Mouse (Mus musculus) kidney, embryonic 15.5 days (tissue): ENCODE results near the gene Arhgap29. TPM values are rescaled to one million over a fixed set of nuclear protein-coding genes. Genes with fewer than 3 reads are reported as not detected.

Experiments used
- ATAC-seq: fragments of 200-750 bp; cut with Nextera tagmentation; replicated peaks from 2 replicates; pipeline ENCODE4 v1.8.0; 2017; ENCODE audit warnings: moderate TSS enrichment; ENCODE audit not compliant: low FRiP score
- H3K27ac ChIP-seq: fragments of 300-500 bp; sonication (generic); 2 replicates; pipeline ENCODE4 v1.5.1; 2015; ENCODE audit warnings: mild to moderate bottlenecking, inconsistent platforms
- H3K27me3 ChIP-seq: fragments of 300-500 bp; sonication (generic); 2 replicates; pipeline ENCODE4 v1.6.1; 2015; ENCODE audit warnings: inconsistent platforms
- H3K36me3 ChIP-seq: fragments of 300-500 bp; sonication (generic); 2 replicates; pipeline ENCODE4 v1.6.1; 2015; ENCODE audit warnings: inconsistent platforms
- H3K4me1 ChIP-seq: fragments of 300-500 bp; sonication (generic); 2 replicates; pipeline ENCODE4 v1.6.1; 2015; ENCODE audit warnings: inconsistent platforms
- H3K4me2 ChIP-seq: fragments of 300-500 bp; sonication (generic); 2 replicates; pipeline ENCODE4 v1.6.1; 2015; ENCODE audit warnings: moderate library complexity, mild to moderate bottlenecking, inconsistent platforms
- H3K4me3 ChIP-seq: fragments of 300-500 bp; sonication (generic); replicated peaks from 2 replicates; pipeline ENCODE4 v1.5.1; 2015; ENCODE audit warnings: mild to moderate bottlenecking, inconsistent platforms
- H3K9ac ChIP-seq: fragments of 300-500 bp; sonication (generic); 2 replicates; pipeline ENCODE4 v1.6.1; 2015; ENCODE audit warnings: mild to moderate bottlenecking, inconsistent platforms
- H3K9me3 ChIP-seq: fragments of 300-500 bp; sonication (generic); replicated peaks from 2 replicates; pipeline ENCODE4 v1.6.1; 2016; ENCODE audit warnings: inconsistent platforms
- WGBS: fragments of 180-500 bp; shearing (Covaris S2); methylation state at CpG from one replicate; pipeline ENCODE4 v1.1.7; 2015; ENCODE audit warnings: mixed read lengths; 5-methylcytosine and 5-hydroxymethylcytosine counted together
- polyA plus RNA-seq: library from polyadenylated mRNA; unstranded; fragments of >200 nt; fragmentation: Nextera tagmentation; extraction: Ambion mirVana; gene quantifications from 2 replicates; pipeline ENCODE4 v1.2.1, GENCODE M21; 2015

The Arhgap29 gene
- polyA plus RNA-seq, 1 experiment from 2014 or later, result 43.3 TPM

DNA sequence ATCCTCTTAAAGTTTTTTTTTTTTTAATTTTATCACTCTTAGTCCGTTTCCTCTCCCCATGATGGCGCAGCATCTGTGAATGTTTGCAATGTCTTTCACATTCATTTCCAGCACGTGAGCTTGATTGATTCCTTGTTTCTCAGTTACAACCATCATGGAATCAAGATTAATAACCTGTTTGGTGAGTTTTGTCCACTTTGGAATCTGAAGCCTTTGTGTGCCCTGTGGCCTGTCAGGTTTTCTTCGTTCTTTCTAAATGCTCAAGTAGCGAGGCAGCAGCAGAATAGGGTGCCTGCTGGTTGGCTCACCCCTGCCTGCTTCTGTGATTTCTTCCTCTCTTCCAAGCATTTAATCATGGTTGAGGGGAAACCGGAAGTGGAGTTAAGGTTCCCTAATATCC is 2.2 kb upstream of the Arhgap29 start:
- no peaks in the 10 kb centered on the region for H3K27me3 ChIP-seq
- H3K27ac ChIP-seq, result no peak overlapping the region
- H3K4me1 ChIP-seq, result peaks cover 9% of the 10 kb centered on the region; the same call in 1 of the 2 replicates
- no peak for ATAC-seq
- no peak overlapping the region for H3K4me2 ChIP-seq
- H3K36me3 ChIP-seq, result no peaks in the 10 kb centered on the region
- no peak overlapping the region for H3K4me3 ChIP-seq
- 61% methylated on average over 6 of the region's 6 CpGs for WGBS
- no peak overlapping the region for H3K9ac ChIP-seq
- H3K9me3 ChIP-seq, result no peaks in the 10 kb centered on the region

DNA sequence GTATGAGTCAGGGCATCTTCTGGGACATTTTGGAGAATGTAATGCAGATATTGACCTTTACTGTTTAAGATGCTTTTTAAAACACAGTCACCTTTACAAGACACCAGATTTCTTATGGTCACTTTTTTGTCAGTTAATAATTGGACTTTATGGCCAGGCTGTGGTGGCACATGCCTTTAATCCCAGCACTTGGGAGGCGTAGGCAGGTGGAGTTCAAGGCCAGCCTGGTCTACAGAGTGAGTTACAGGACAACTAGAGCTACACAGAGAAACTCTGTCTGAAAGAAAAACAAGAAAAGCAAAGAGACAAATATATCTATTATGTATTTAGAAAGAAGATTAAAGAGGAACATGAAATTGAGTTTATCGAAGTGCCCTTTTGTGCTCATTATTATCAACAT is 1.2 kb upstream of the Arhgap29 start:
- Histone ChIP-seq H3K4me2 (no peak overlapping the region), H3K4me3 (no peak overlapping the region), H3K27ac (no peak overlapping the region), H3K4me1 (peaks cover 9% of the 10 kb centered on the region; the same call in 1 of the 2 replicates), H3K9ac (no peak overlapping the region), H3K27me3 (no peaks in the 10 kb centered on the region), H3K36me3 (no peaks in the 10 kb centered on the region), H3K9me3 (no peaks in the 10 kb centered on the region)
- WGBS, result 90% methylated on average over 2 of the region's 2 CpGs
- no peak for ATAC-seq

DNA sequence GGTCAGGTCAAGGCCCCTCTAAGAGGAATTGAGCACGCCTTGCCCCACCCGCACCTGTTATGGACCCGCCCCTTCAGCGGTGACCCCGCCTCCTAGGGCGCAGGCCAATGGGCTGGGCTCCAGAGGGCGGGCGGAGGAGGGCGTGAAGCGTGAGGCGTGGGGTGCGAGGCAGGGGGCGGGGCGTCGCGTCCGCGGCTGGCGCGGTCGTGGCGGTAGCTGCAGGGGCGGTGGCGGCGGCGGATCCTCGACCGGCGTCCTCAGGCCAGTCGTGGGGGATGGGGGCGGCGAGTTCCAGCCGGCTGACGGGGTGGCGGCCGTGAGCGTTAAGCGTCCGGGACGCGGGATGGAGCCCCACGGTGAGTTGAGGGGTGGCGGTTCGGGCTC is 700 bp downstream of the Arhgap29 start:
- Histone ChIP-seq H3K9me3 (no peaks in the 10 kb centered on the region), H3K9ac (peak overlapping the region; percentile 65), H3K27ac (peak overlapping the region; percentile 79), H3K27me3 (no peaks in the 10 kb centered on the region), H3K4me3 (peak overlapping the region; percentile 71), H3K4me2 (peak overlapping the region; percentile 86), H3K36me3 (no peaks in the 10 kb centered on the region), H3K4me1 (peaks cover 9% of the 10 kb centered on the region; the same call in 1 of the 2 replicates)
- ATAC-seq, result peak; percentile 97
- under 1% methylated on average over 42 of the region's 44 CpGs for WGBS

DNA sequence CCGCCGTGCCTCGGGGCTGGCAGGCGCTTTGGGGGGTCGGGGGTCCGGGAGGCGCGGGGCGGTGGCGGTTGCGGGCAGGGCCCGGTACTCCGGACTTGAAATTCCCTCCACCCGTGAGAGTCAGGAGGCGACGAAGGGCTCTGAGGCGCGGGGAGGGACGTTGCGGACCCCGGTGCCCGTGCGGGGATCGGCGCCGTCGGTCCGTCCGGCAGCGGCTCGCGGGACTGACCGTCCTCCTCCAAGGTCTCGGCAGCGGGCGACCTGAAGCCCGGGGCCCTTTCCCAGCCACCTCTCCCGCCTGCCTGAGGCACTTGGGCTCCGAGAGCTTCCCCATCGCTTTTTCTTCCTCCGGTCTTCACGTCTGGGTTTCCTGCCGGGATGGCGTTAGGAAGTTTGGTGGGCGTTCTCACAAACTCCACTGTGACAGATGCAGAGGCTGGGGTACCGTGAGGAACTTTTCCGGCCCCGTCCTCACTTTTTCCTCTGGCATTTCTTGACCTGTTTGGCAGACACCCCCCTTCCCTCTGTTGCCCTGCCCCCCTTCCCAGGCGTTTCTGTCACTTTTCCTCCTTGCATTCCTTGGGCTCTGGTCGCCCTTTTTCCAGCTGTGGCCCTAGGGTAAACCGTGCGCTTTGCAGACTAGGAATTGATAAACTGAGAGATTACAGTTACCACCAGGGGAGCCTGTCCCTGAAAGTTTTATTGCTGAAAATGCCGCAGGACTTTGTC is 1.3 kb downstream of the Arhgap29 start:
- Histone ChIP-seq H3K4me2 (peak overlapping the region; percentile 86), H3K27ac (peak overlapping the region; percentile 79), H3K4me1 (peaks cover 9% of the 10 kb centered on the region; the same call in 1 of the 2 replicates), H3K27me3 (no peaks in the 10 kb centered on the region), H3K4me3 (peak overlapping the region; percentile 71), H3K9ac (peak overlapping the region; percentile 65), H3K9me3 (no peaks in the 10 kb centered on the region), H3K36me3 (no peaks in the 10 kb centered on the region)
- ATAC-seq, result peak; percentile 52
- WGBS, result under 1% methylated on average over 53 of the region's 53 CpGs

DNA sequence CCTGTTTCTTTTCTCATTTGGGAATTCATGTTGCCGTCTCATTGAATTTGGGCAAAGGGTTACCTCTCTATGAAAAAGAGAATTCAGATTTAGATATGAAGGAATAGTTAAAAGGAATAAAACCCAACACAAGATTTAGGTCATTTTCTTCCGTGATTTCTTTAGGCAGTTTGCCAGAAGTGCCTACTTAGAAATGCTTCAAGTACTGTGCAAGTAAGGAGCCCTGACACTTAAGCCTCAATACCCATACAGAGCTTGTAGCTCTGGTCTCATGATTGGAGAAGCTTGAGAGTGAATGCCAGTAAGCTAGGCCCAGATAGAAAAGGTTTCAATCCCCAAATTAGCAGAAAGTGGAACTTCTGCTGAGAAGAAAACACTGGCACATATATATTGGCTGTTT is 2.1 kb downstream of the Arhgap29 start:
- Histone ChIP-seq H3K4me1 (peaks cover 9% of the 10 kb centered on the region; the same call in 1 of the 2 replicates), H3K27me3 (no peaks in the 10 kb centered on the region), H3K36me3 (no peaks in the 10 kb centered on the region), H3K9me3 (no peaks in the 10 kb centered on the region), H3K9ac (no peak overlapping the region), H3K27ac (no peak overlapping the region), H3K4me2 (peak overlapping the region; percentile 86), H3K4me3 (peak overlapping the region; percentile 71)
- 37% methylated on average over 2 of the region's 2 CpGs for WGBS
- no peak for ATAC-seq

DNA sequence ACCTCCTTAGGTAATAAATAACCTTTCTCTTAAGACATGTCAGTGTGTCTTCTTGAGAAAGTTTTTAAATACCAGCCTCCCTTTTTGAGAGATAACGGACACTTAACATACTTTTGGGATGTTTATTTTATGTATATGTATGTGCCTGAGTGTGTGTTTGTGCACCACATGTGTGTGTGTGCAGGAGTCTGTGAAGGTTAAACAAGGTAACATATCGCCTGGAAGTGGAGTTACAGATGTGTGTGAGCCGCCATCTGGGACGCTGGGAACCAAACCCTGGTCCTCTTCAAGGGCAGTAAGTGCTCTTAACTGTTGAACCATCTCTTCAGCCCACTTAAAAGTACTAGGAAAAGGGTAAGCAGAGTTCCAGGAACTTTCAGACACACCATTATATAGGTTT is 3.2 kb downstream of the Arhgap29 start:
- Histone ChIP-seq H3K27ac (no peak overlapping the region), H3K27me3 (no peaks in the 10 kb centered on the region), H3K36me3 (no peaks in the 10 kb centered on the region), H3K4me3 (no peak overlapping the region), H3K9me3 (no peaks in the 10 kb centered on the region), H3K4me2 (no peak overlapping the region), H3K9ac (no peak overlapping the region), H3K4me1 (peaks cover 9% of the 10 kb centered on the region; the same call in 1 of the 2 replicates)
- 96% methylated on average over 4 of the region's 4 CpGs for WGBS
- ATAC-seq, result no peak

DNA sequence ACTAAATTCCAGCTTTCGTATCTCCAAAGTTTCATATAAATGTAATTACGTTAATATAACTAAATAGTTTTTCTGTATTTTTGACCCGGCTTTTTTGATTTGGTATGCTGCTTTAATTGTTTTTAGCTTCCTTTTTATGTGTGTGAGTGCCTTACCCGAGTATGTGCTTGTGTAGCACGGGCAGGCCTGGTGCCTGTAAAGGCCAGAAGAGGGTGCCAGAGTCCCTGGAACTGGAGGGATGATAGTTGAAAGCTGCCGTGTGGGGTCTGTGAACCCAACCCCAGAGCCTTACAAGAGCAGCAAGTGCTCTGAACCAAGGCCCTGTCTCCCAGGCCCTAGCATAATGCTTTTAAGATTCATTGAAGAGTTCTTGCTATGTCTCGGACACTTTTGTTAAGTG is 4.4 kb downstream of the Arhgap29 start:
- Histone ChIP-seq H3K4me1 (peaks cover 9% of the 10 kb centered on the region; the same call in 1 of the 2 replicates), H3K9ac (no peak overlapping the region), H3K27ac (no peak overlapping the region), H3K4me3 (no peak overlapping the region), H3K27me3 (no peaks in the 10 kb centered on the region), H3K9me3 (no peaks in the 10 kb centered on the region), H3K36me3 (no peaks in the 10 kb centered on the region), H3K4me2 (no peak overlapping the region)
- ATAC-seq, result no peak
- WGBS, result 91% methylated on average over 7 of the region's 7 CpGs

DNA sequence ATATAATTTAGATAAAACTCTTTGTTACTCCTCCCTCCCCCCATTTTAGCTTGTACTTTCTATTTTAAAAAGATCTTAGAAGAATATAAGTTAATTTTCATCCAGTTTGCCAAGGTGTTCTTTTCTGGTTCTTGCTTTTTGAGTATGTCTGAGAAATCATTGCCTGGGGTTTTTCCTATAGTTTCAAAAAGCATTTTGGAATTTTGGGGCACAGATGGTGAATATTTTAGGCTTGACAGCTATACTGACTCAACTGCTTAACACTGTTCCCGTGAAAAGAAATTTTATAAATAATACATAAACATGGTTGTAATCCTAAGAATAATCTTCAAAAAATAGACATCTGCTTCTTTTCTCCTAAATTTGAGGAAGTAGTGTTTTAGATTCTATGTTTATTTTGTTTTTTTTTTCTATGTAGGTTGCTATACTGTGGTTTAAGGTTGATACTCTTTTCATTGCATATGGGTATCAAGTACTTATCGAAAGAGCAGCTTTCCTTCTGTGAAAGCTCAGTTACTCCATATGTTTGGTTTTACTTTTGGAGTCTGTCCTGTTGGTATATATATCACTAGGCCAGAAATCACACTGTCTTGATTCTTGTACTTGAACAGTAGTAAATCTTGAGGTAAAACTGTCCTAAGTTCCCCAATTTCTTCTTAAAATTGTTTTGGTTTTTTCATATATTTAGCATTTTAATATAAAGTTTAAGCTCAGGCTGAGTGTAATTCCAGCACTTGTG is 5.4 kb downstream of the Arhgap29 start:
- Histone ChIP-seq H3K9me3 (no peaks in the 10 kb centered on the region), H3K4me2 (no peak overlapping the region), H3K27me3 (no peaks in the 10 kb centered on the region), H3K4me1 (peaks cover 8% of the 10 kb centered on the region; the same call in 1 of the 2 replicates), H3K36me3 (no peaks in the 10 kb centered on the region), H3K4me3 (no peak overlapping the region), H3K9ac (no peak overlapping the region), H3K27ac (no peak overlapping the region)
- WGBS, result 84% methylated on average over 2 of the region's 2 CpGs
- ATAC-seq, result no peak

DNA sequence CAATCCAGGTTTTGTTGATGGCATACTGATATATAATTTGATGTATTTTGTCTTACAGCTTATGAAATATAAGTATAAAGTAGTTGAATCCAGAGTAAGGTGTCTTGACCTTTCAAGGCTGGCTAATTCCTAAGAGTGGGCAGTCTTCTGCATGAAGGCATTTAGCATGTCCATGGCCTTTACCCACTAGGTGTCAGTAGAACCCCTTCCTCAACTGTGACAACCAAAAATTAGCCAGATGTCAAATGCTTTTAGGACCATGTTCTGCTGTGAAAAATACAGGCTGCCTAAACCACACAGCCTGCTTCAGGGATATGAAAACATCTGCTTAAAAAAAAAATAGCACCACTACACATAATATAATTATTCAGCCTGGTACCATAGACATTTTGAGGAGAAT is 11.8 kb downstream of the Arhgap29 start:
- H3K4me2 ChIP-seq, result no peak overlapping the region
- H3K4me3 ChIP-seq, result no peak overlapping the region
- H3K4me1 ChIP-seq, result peaks cover 15% of the 10 kb centered on the region
- no peaks in the 10 kb centered on the region for H3K36me3 ChIP-seq
- H3K27ac ChIP-seq, result no peak overlapping the region
- H3K9me3 ChIP-seq, result no peaks in the 10 kb centered on the region
- H3K27me3 ChIP-seq, result no peaks in the 10 kb centered on the region
- H3K9ac ChIP-seq, result no peak overlapping the region
- no peak for ATAC-seq

DNA sequence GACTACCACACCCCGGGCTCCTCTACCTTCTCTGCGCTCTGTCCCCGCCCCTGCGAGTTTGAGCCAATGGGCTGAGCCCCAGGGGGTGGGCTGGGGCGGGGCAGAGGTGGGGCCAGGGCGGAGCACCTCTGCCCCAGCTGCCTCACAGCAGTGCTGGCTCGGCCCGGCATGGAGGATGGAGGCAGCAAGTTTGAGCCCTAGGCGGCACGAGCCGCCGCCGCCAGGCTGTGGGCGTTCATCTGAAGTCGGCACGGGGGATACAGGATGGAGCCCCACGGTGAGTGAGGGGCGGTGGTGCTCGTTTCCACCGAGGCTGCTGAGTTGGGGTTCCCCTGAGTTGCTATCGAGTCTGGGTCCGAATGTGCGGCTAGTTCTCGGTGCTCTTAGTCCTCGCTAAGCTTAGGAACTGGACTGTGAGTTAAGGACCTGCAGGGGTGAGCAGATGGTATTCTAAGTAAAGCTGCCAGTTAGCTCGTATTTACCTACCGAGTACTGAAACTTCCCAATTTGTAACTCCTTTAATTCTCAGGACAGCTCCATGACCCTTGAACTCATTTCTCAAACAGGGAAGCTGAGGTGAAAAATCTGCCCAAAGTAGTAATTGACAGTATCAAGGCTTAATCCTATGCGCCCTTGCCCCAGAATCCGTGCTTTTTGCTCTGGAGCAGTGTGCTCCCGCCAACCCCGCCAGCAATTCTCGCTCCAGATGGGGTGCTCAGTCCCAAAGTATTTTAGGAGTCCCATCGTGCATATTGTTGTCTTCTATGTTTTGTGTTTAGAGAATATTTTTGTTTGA is 15.5 kb downstream of the Arhgap29 start:
- Histone ChIP-seq H3K9me3 (no peaks in the 10 kb centered on the region), H3K36me3 (no peaks in the 10 kb centered on the region), H3K27me3 (no peaks in the 10 kb centered on the region), H3K4me3 (peak overlapping the region; percentile 72), H3K9ac (peak overlapping the region; percentile 54), H3K4me1 (peaks cover 15% of the 10 kb centered on the region), H3K27ac (peak overlapping the region; percentile 7; the same call in 1 of the 2 replicates), H3K4me2 (peak overlapping the region; percentile 69)
- peak; percentile 100 for ATAC-seq
- WGBS, result 2% methylated on average over 33 of the region's 33 CpGs

DNA sequence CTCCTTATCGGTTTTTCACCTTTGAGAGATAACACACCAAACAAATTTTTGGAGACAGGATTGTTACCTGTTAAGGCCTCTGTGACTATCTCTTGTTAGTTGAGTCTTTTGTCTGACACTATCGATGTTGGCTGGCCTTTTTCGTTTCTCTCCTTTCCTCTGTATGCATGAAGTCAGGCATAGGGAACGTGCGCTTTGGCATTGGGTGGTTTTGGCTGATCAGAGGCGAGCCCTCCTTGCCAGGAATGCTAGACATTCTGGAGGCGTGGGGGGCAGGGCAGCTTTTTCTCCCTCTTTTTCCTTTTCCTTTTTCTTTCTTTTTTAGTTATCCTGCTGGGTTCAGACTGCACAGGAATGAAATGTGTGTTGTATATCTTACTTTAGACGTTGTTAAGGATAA is 16.3 kb downstream of the Arhgap29 start:
- no peak for ATAC-seq
- Histone ChIP-seq H3K9ac (peak overlapping the region; percentile 54; the same call in 1 of the 2 replicates), H3K4me2 (peak overlapping the region; percentile 69), H3K36me3 (no peaks in the 10 kb centered on the region), H3K4me1 (peaks cover 15% of the 10 kb centered on the region), H3K27me3 (no peaks in the 10 kb centered on the region), H3K27ac (peak overlapping the region; percentile 52; the same call in 1 of the 2 replicates), H3K9me3 (no peaks in the 10 kb centered on the region), H3K4me3 (peak overlapping the region; percentile 72)
- WGBS, result 12% methylated on average over 8 of the region's 8 CpGs

DNA sequence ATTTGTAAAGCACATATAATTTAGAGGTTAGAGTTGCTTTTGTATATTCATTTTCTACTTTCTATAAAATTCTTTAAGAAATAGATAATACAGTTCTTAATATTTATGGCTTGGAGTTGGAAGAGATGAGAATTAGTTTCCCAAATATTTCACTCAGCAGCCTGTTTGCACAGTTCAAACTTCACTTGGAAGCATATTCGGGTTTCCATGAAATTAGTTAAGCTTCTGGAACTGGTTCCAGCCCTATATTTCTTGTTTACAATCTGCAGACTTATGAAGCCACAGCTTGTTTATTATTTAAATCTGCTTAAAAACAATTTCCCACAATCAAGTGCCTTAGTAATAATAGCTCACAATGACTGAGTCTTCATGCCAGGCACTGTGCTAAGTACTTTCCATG is 17.1 kb downstream of the Arhgap29 start:
- no peaks in the 10 kb centered on the region for H3K36me3 ChIP-seq
- H3K4me2 ChIP-seq, result peak overlapping the region; percentile 69
- no peak overlapping the region for H3K27ac ChIP-seq
- no peaks in the 10 kb centered on the region for H3K9me3 ChIP-seq
- H3K4me1 ChIP-seq, result peaks cover 15% of the 10 kb centered on the region
- peak overlapping the region; percentile 72 for H3K4me3 ChIP-seq
- no peaks in the 10 kb centered on the region for H3K27me3 ChIP-seq
- H3K9ac ChIP-seq, result 0 out of 2 replicates have a peak overlapping the region, but pooled peaks have one; percentile 54
- WGBS, result 54% methylated on average over 1 of the region's 1 CpGs
- no peak for ATAC-seq
